Mouse (Mus musculus): ENCODE data around the gene Prkca.

The Prkca gene

DNA sequence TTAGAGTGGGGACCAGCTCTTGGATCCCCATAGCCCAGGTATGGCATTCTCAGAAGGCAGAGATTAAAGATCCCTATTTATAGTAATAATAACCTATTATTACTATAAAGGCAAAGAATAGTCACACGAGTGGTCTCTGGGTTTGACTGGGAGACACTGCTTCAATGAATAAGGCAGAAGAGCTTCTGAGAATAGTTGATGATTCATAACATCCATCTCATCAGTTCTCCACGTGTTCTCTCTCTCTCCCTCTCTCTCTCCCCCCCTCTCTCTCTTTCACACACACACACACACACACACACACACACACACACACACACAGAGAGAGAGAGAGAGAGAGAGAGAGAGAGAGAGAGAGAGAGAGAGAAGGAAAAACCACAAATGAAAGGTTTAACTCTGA is 445.0 kb downstream of the Prkca start:
- no peak for DNase-seq (ENCODE audit: inconsistent age in 2 of 2, low spot score in 1 of 2)

DNA sequence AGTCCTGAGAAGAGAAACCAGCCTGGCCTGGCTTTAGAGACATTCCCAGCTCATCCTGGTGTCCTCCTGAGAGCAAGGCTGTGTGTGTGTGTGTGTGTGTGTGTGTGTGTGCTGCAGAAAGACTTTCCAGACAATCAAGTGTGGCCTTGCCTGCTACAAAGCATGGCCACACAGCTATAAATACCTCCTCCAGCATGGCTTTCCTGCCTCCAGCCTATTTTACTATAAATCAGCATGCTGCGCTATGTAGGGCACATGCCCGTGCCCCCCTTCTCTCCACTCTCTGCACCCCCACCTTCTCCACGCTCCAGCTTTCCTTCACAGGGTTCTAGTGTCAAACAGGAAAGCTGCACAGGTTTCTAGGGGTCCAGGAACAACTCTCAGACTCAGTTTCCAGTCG is 448.1 kb downstream of the Prkca start:
- DNase-seq (ENCODE audit: inconsistent age in 2 of 2, low spot score in 1 of 2) = peak in 1 of 2 experiments; percentile 39

DNA sequence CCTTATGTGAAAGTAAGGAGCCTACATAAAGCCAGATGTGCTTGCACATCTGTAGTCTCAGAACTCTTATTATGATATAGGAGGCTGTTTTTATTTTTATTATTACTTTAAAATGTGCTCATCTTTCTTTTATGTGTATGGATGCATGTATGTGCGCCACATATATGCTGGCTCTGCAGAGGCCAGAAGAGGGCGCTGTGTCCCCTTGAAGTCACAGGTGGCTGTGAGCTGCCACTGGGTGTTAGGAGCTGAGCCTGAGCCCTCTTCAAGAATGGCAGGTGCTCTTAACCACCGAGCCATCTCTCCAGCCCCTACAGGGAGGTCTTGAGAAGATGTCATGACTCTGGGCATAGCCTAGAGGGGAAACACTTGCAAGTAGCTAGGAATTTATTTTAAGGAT is 452.4 kb downstream of the Prkca start:
- DNase-seq (ENCODE audit: inconsistent age in 2 of 2, low spot score in 1 of 2) = no peak

DNA sequence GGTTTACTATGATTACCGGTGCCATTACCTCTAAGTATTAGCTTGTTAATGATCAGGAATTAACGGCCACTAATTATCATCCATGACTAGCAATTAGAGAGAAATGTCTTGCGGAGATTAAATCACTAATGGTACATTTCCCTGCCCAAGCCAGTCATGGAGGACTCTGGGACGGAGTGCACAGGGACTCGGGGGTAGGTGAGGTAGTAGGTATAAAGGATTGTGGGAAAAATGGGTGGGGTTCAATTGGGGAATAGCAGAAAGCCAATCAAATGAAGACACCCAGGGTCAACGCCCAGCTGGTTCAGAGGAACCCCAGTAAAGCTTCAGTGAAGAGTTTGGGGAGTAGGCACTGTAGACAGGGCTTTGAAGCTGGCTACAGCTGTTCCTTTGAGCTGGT is 456.4 kb downstream of the Prkca start:
- no peak for DNase-seq (ENCODE audit: inconsistent age in 2 of 2, low spot score in 1 of 2)

All from adrenal gland, adult (tissue).